Mouse (Mus musculus) CH12.LX (cell line): ENCODE measurements around the gene Pex5. TPM values are rescaled to one million over a fixed set of nuclear protein-coding genes. Genes with fewer than 3 reads are reported as not detected.

Experiments used
- DNase-seq: peaks from one replicate; pipeline ENCODE4 v3.0.0-alpha.2; 2013; ENCODE audit errors: extremely low read depth
- H3K27ac ChIP-seq: 2 replicates; pipeline ENCODE4 v1.5.1; 2012; ENCODE audit warnings: low read depth, mild to moderate bottlenecking, control low read depth, moderate library complexity; ENCODE audit not compliant: insufficient read depth
- H3K27me3 ChIP-seq: replicated peaks from 2 replicates; pipeline ENCODE3; 2012; ENCODE audit warnings: inconsistent platforms
- H3K36me3 ChIP-seq, 2 experiments: replicated peaks in 1 of 2; 2 replicates each; pipeline versions ENCODE3 to v1.6.1; 2012; ENCODE audit warnings: inconsistent platforms in 1 of 2, low read length in 1 of 2, mild to moderate bottlenecking in 1 of 2, mixed read lengths in 1 of 2, moderate library complexity in 1 of 2; ENCODE audit not compliant: control insufficient read depth in 1 of 2, insufficient read depth in 1 of 2
- H3K4me1 ChIP-seq, 2 experiments: 2 replicates each; pipeline ENCODE4 v1.6.1; 2012; ENCODE audit warnings: inconsistent platforms in 1 of 2, moderate library complexity in 1 of 2; ENCODE audit not compliant: insufficient read depth in 2 of 2, control insufficient read depth in 1 of 2
- H3K4me2 ChIP-seq: 2 replicates; pipeline ENCODE4 v1.6.1; 2012; ENCODE audit warnings: low read depth, mild to moderate bottlenecking, control low read depth; ENCODE audit not compliant: poor library complexity, insufficient read depth, severe bottlenecking
- H3K4me3 ChIP-seq, 3 experiments: fragments of 150-350 bp in 1 of 3; sonication (generic) in 1 of 3; replicated peaks in 1 of 3; 2 replicates each; pipeline versions ENCODE3 to v1.5.1; 2011 to 2012; ENCODE audit warnings: low read depth in 2 of 3, low read length in 2 of 3, mild to moderate bottlenecking in 2 of 3, moderate library complexity in 2 of 3, control low read depth in 1 of 3, improper control_type of control experiment in 1 of 3, inconsistent platforms in 1 of 3, mixed read lengths in 1 of 3; ENCODE audit not compliant: poor library complexity in 1 of 3
- H3K79me2 ChIP-seq: replicated peaks from 2 replicates; pipeline ENCODE4 v1.6.1; 2012; ENCODE audit warnings: mild to moderate bottlenecking, moderate library complexity; ENCODE audit not compliant: control insufficient read depth, poor library complexity, insufficient read depth, severe bottlenecking; ENCODE audit errors: extremely low read depth
- H3K9ac ChIP-seq: 2 replicates; pipeline ENCODE4 v1.6.1; 2012; ENCODE audit warnings: low read depth, mild to moderate bottlenecking, control low read depth, moderate library complexity; ENCODE audit not compliant: insufficient read depth
- H3K9me3 ChIP-seq: replicated peaks from 2 replicates; pipeline ENCODE3; 2012; ENCODE audit warnings: low read length, inconsistent platforms, mixed read lengths
- CHD2 ChIP-seq: IDR thresholded peaks from 2 replicates; pipeline ENCODE4 v1.6.1; 2011; ENCODE audit warnings: low read length, improper control_type of control experiment
- CTCF ChIP-seq, 2 experiments: IDR thresholded peaks in 1 of 2; conservative IDR thresholded peaks in 1 of 2; 2 replicates each; pipeline ENCODE4 v1.5.1; 2011 to 2012; ENCODE audit warnings: low read depth in 2 of 2, low read length in 2 of 2, improper control_type of control experiment in 1 of 2, inconsistent platforms in 1 of 2, mild to moderate bottlenecking in 1 of 2, moderate library complexity in 1 of 2
- ETS1 ChIP-seq: conservative IDR thresholded peaks from 2 replicates; pipeline ENCODE4 v1.6.1; 2012; ENCODE audit warnings: low read depth, mild to moderate bottlenecking, inconsistent platforms, low read length, improper control_type of control experiment, moderate library complexity
- HCFC1 ChIP-seq: IDR thresholded peaks from 2 replicates; pipeline ENCODE4 v1.6.1; 2012; ENCODE audit warnings: low read depth, mild to moderate bottlenecking, inconsistent platforms, low read length, improper control_type of control experiment
- JUN ChIP-seq: IDR thresholded peaks from 2 replicates; pipeline ENCODE4 v1.6.1; 2011; ENCODE audit warnings: low read depth, mild to moderate bottlenecking, low read length, improper control_type of control experiment, moderate library complexity; ENCODE audit not compliant: insufficient read depth
- MAFK ChIP-seq: IDR thresholded peaks from 2 replicates; pipeline ENCODE4 v1.6.1; 2011; ENCODE audit warnings: low read length, improper control_type of control experiment; ENCODE audit not compliant: insufficient replicate concordance
- MYC ChIP-seq: IDR thresholded peaks from 2 replicates; pipeline ENCODE4 v1.6.1; 2011; ENCODE audit warnings: low read depth, mild to moderate bottlenecking, improper control_type of control experiment, low read length
- POLR2A ChIP-seq: IDR thresholded peaks from 2 replicates; pipeline ENCODE4 v1.6.1; 2011; ENCODE audit warnings: low read depth, mild to moderate bottlenecking, improper control_type of control experiment, low read length
- POLR2AphosphoS2 ChIP-seq: IDR thresholded peaks from 2 replicates; pipeline ENCODE4 v1.6.1; 2011; ENCODE audit warnings: low read depth, low read length, improper control_type of control experiment
- RAD21 ChIP-seq: IDR thresholded peaks from 2 replicates; pipeline ENCODE4 v1.6.1; 2011; ENCODE audit warnings: low read depth, mild to moderate bottlenecking, low read length, improper control_type of control experiment, moderate library complexity
- RCOR1 ChIP-seq: conservative IDR thresholded peaks from 2 replicates; pipeline ENCODE4 v1.6.1; 2012; ENCODE audit warnings: low read depth, mild to moderate bottlenecking, inconsistent platforms, low read length, improper control_type of control experiment
- TBP ChIP-seq: conservative IDR thresholded peaks from 2 replicates; pipeline ENCODE4 v1.6.1; 2011; ENCODE audit warnings: low read depth, low read length, improper control_type of control experiment
- UBTF ChIP-seq: IDR thresholded peaks from 2 replicates; pipeline ENCODE4 v1.6.1; 2012; ENCODE audit warnings: low read depth, mild to moderate bottlenecking, inconsistent platforms, low read length, improper control_type of control experiment, moderate library complexity
- USF2 ChIP-seq: conservative IDR thresholded peaks from 2 replicates; pipeline ENCODE4 v1.6.1; 2011; ENCODE audit warnings: low read depth, low read length, improper control_type of control experiment
- ZC3H11A ChIP-seq: IDR thresholded peaks from 2 replicates; pipeline ENCODE4 v1.6.1; 2012; ENCODE audit warnings: low read depth, mild to moderate bottlenecking, inconsistent platforms, low read length, improper control_type of control experiment
- dilution Hi-C: fragments of 300-500 bp; cut with MboI; formaldehyde crosslinking; loops from 2 replicates; pipeline ENCODE4 v1.14.3; 2020; ENCODE audit warnings: low sequenced_read_pairs; ENCODE audit not compliant: extremely low pct_unique_long_range_greater_than_20kb, extremely low pct_ligation_motif_present
- in situ Hi-C: fragments of 300-500 bp; cut with MboI; formaldehyde crosslinking; loops from 3 replicates; pipeline ENCODE4 v1.14.3; 2019; ENCODE audit warnings: low sequenced_read_pairs, low pct_ligation_motif_present, low pct_unique_long_range_greater_than_20kb, mixed read lengths
- polyA plus RNA-seq: library from polyadenylated mRNA; unstranded; fragments of >175 nt; gene quantifications from 2 replicates; pipeline ENCODE4 v1.2.1, GENCODE M21; 2012; ENCODE audit warnings: low read depth; ENCODE audit not compliant: insufficient read length
- total RNA-seq, 2 experiments: library from RNA; depleted of rRNA; stranded (reverse); fragments of 300-350 nt in 1 of 2; fragments of >200 nt in 1 of 2; gene quantifications; 2 replicates each; pipeline ENCODE4 v1.2.3; 2012 to 2014

The Pex5 gene
- total and polyA plus RNA-seq, 3 experiments, result 21.2 to 29.2 (median 24.6) TPM

GRCm38 (mm10) chr6:124430784-124431495, 16.1 kb upstream of the Pex5 start:
- DNase-seq, result no peak
- dilution Hi-C loops (no loop called here), in situ Hi-C loops (no loop called here)
- TF ChIP-seq ETS1 (no peak), HCFC1 (no peak), RCOR1 (no peak), POLR2A (no peak), CTCF (conservative IDR thresholded peaks at IDR 0.05 in 1 of 2, IDR thresholded peaks at IDR 0.05 in 1 of 2; ENCODE audit: low read depth in 2 of 2, low read length in 2 of 2) (no peak), JUN (no peak), USF2 (no peak), TBP (no peak)
- Histone ChIP-seq H3K9me3 (no peaks in the 10 kb centered on the region), H3K27ac (no peak overlapping the region), H3K4me3 (no peak overlapping the region), H3K4me1 (peaks cover 23 to 34% of the 10 kb centered on the region in 2 experiments), H3K27me3 (no peaks in the 10 kb centered on the region), H3K4me2 (no peak overlapping the region), H3K79me2 (no peaks in the 10 kb centered on the region), H3K9ac (no peak overlapping the region), H3K36me3 (peaks cover 2 to 67% of the 10 kb centered on the region in 2 experiments)

- DNase-seq, result no peak
- no peak overlapping the region for H3K4me2 ChIP-seq
- H3K27ac ChIP-seq, result no peak overlapping the region
- dilution Hi-C loops, result no loop called here
- TF ChIP-seq CHD2, result no peak
- TF ChIP-seq POLR2AphosphoS2, result no peak
- TF ChIP-seq UBTF, result no peak
- TF ChIP-seq RAD21, result no peak
- TF ChIP-seq ZC3H11A, result no peak
- TF ChIP-seq MAFK, result no peak
- TF ChIP-seq MYC, result no peak
- TF ChIP-seq, all 38 proteins: peak for 0
- Histone ChIP-seq H3K36me3 (peaks cover 2 to 66% of the 10 kb centered on the region in 2 experiments), H3K9me3 (no peaks in the 10 kb centered on the region), H3K4me3 (no peak overlapping the region), H3K4me1 (peaks cover 27 to 30% of the 10 kb centered on the region in 2 experiments), H3K27me3 (no peaks in the 10 kb centered on the region), H3K79me2 (no peaks in the 10 kb centered on the region), H3K9ac (no peak overlapping the region)
- in situ Hi-C loops, result no loop called here
Observed at GRCm38 (mm10) chr6:124430379-124430778, 15.5 kb upstream of the Pex5 start.
